Mouse (Mus musculus) liver, embryonic 16.5 days (tissue): ENCODE measurements around the gene Inpp5b. TPM values are rescaled to one million over a fixed set of nuclear protein-coding genes. Genes with fewer than 3 reads are reported as not detected.
A peak's percentile ranks its signal among the peaks of the same experiment; 100 is the strongest.

Source experiments
- ATAC-seq: fragments of 200-750 bp; cut with Nextera tagmentation; 2 replicates; pipeline ENCODE4 v1.8.0; 2017; ENCODE audit warnings: low read depth, mild to moderate bottlenecking, moderate number of reproducible peaks, moderate library complexity
- H3K27ac ChIP-seq: fragments of 300-500 bp; sonication (generic); 2 replicates; pipeline ENCODE4 v1.5.1; 2014; ENCODE audit warnings: mild to moderate bottlenecking, low read length
- H3K27me3 ChIP-seq: fragments of 300-500 bp; sonication (generic); 2 replicates; pipeline ENCODE4 v1.6.1; 2014; ENCODE audit warnings: low read depth, low read length, mixed read lengths; ENCODE audit not compliant: control insufficient read depth, insufficient read depth
- H3K36me3 ChIP-seq: fragments of 300-500 bp; sonication (generic); 2 replicates; pipeline ENCODE4 v1.6.1; 2014; ENCODE audit warnings: mild to moderate bottlenecking; ENCODE audit not compliant: control insufficient read depth, insufficient read depth
- H3K4me1 ChIP-seq: fragments of 300-500 bp; sonication (generic); 2 replicates; pipeline ENCODE4 v1.6.1; 2014; ENCODE audit warnings: low read depth, low read length, mixed read lengths; ENCODE audit not compliant: control insufficient read depth
- H3K4me2 ChIP-seq: fragments of 300-500 bp; sonication (generic); 2 replicates; pipeline ENCODE4 v1.6.1; 2014; ENCODE audit warnings: low read depth, low read length, mixed read lengths
- H3K4me3 ChIP-seq: fragments of 300-500 bp; sonication (generic); 2 replicates; pipeline ENCODE4 v1.5.1; 2014; ENCODE audit warnings: low read depth, mild to moderate bottlenecking, low read length
- H3K9ac ChIP-seq: fragments of 300-500 bp; sonication (generic); 2 replicates; pipeline ENCODE4 v1.6.1; 2014; ENCODE audit warnings: low read depth, low read length
- H3K9me3 ChIP-seq: fragments of 300-500 bp; sonication (generic); replicated peaks from 2 replicates; pipeline ENCODE4 v1.6.1; 2016; ENCODE audit warnings: low read length; ENCODE audit not compliant: control insufficient read depth
- WGBS: fragments of 180-500 bp; shearing (Covaris S2); extraction: QIAGEN DNeasy Blood & Tissue Kit; methylation state at CpG from one replicate; pipeline ENCODE4 v1.1.7; 2014; ENCODE audit not compliant: insufficient replicate concordance; 5-methylcytosine and 5-hydroxymethylcytosine counted together
- polyA plus RNA-seq: library from polyadenylated mRNA; unstranded; fragments of >200 nt; fragmentation: Nextera tagmentation; extraction: Ambion mirVana; gene quantifications from 2 replicates; pipeline ENCODE4 v1.2.1, GENCODE M21; 2015

Inpp5b gene
- polyA plus RNA-seq, 1 experiment from 2014 or later = 39.1 TPM

- no peak for ATAC-seq
- H3K36me3 ChIP-seq = peaks cover 81% of the 10 kb centered on the region
- no peak overlapping the region for H3K4me2 ChIP-seq
These were observed 50.5 kb downstream of the Inpp5b start for GRCm38 (mm10) chr4:124792114-124792513.

GRCm38 (mm10) chr4:124796141-124796540 lies 54.5 kb downstream of the Inpp5b start:
- H3K4me3 ChIP-seq = no peak overlapping the region
- no peak overlapping the region for H3K9ac ChIP-seq
- no peaks in the 10 kb centered on the region for H3K9me3 ChIP-seq
- H3K4me2 ChIP-seq = no peak overlapping the region
- no peak overlapping the region for H3K27ac ChIP-seq
- 88% methylated on average over 8 of the region's 8 CpGs for WGBS
- peaks cover 80% of the 10 kb centered on the region for H3K36me3 ChIP-seq
- no peaks in the 10 kb centered on the region for H3K27me3 ChIP-seq
- no peak for ATAC-seq
- no peaks in the 10 kb centered on the region for H3K4me1 ChIP-seq

More at GRCm38 (mm10) chr4:124792114-124792513, 50.5 kb downstream of the Inpp5b start:
- WGBS = 82% methylated on average over 8 of the region's 8 CpGs
- Histone ChIP-seq H3K4me3 (no peak overlapping the region), H3K9me3 (no peaks in the 10 kb centered on the region), H3K4me1 (no peaks in the 10 kb centered on the region), H3K27ac (no peak overlapping the region), H3K9ac (no peak overlapping the region), H3K27me3 (no peaks in the 10 kb centered on the region)

- ATAC-seq = no peak
- Histone ChIP-seq H3K27me3 (no peaks in the 10 kb centered on the region), H3K4me1 (peaks cover 4% of the 10 kb centered on the region), H3K4me3 (no peak overlapping the region), H3K9ac (no peak overlapping the region), H3K9me3 (no peaks in the 10 kb centered on the region), H3K4me2 (no peak overlapping the region), H3K27ac (no peak overlapping the region), H3K36me3 (peaks cover 72% of the 10 kb centered on the region)
- WGBS = 87% methylated on average over 2 of the region's 2 CpGs
These were observed 55.3 kb downstream of the Inpp5b start for GRCm38 (mm10) chr4:124796913-124797312.

- peaks cover 45% of the 10 kb centered on the region for H3K36me3 ChIP-seq
- H3K27ac ChIP-seq = peak within 1 kb of the TSS; percentile 98
- H3K9ac ChIP-seq = peak within 1 kb of the TSS; percentile 92
- no peaks in the 10 kb centered on the region for H3K9me3 ChIP-seq
- H3K27me3 ChIP-seq = no peaks in the 10 kb centered on the region
- ATAC-seq = peak; percentile 68
- H3K4me1 ChIP-seq = peaks cover 24% of the 10 kb centered on the region
- WGBS = 3% methylated on average over 21 of the region's 21 CpGs
- peak within 1 kb of the TSS; percentile 93 for H3K4me3 ChIP-seq
- H3K4me2 ChIP-seq = peak within 1 kb of the TSS; percentile 87
These were observed 60.1 kb downstream of the Inpp5b start, which contains the start of gene Mtf1 for GRCm38 (mm10) chr4:124801552-124802308. Gene Mtf1, plus strand, starts transcription at chr4:124802104.

GRCm38 (mm10) chr4:124802309-124803260 lies 60.9 kb downstream of the Inpp5b start:
- no peaks in the 10 kb centered on the region for H3K27me3 ChIP-seq
- H3K4me2 ChIP-seq = peak overlapping the region; percentile 87
- H3K36me3 ChIP-seq = peaks cover 40% of the 10 kb centered on the region
- no peaks in the 10 kb centered on the region for H3K9me3 ChIP-seq
- ATAC-seq = peak; percentile 100
- WGBS = under 1% methylated on average over 51 of the region's 53 CpGs
- peak overlapping the region; percentile 93 for H3K4me3 ChIP-seq
- H3K9ac ChIP-seq = peak overlapping the region; percentile 92
- H3K4me1 ChIP-seq = peaks cover 27% of the 10 kb centered on the region
- H3K27ac ChIP-seq = peak overlapping the region; percentile 98

- Histone ChIP-seq H3K9ac (peak overlapping the region; percentile 92), H3K27me3 (no peaks in the 10 kb centered on the region), H3K4me1 (peaks cover 34% of the 10 kb centered on the region), H3K36me3 (peaks cover 33% of the 10 kb centered on the region), H3K27ac (peak overlapping the region; percentile 98), H3K4me2 (peak overlapping the region; percentile 87), H3K9me3 (no peaks in the 10 kb centered on the region), H3K4me3 (peak overlapping the region; percentile 93)
- ATAC-seq = no peak
- 34% methylated on average over 6 of the region's 6 CpGs for WGBS
These were observed 61.8 kb downstream of the Inpp5b start for GRCm38 (mm10) chr4:124803406-124803805.

- Histone ChIP-seq H3K9ac (no peak overlapping the region), H3K4me1 (peaks cover 45% of the 10 kb centered on the region), H3K4me3 (no peak overlapping the region), H3K36me3 (peaks cover 18% of the 10 kb centered on the region), H3K27ac (peak overlapping the region; percentile 35; the same call in 1 of the 2 replicates), H3K27me3 (no peaks in the 10 kb centered on the region), H3K4me2 (no peak overlapping the region), H3K9me3 (no peaks in the 10 kb centered on the region)
- WGBS = 57% methylated on average over 5 of the region's 5 CpGs
- 0 out of 2 replicates have a peak, but pooled peaks have one; percentile 45 for ATAC-seq
These were observed 66.9 kb downstream of the Inpp5b start for GRCm38 (mm10) chr4:124808511-124808910.

GRCm38 (mm10) chr4:124809136-124809883 lies 67.7 kb downstream of the Inpp5b start:
- WGBS = 37% methylated on average over 9 of the region's 9 CpGs
- H3K9me3 ChIP-seq = no peaks in the 10 kb centered on the region
- H3K27ac ChIP-seq = no peak overlapping the region
- peaks cover 18% of the 10 kb centered on the region for H3K36me3 ChIP-seq
- no peak overlapping the region for H3K9ac ChIP-seq
- no peak overlapping the region for H3K4me3 ChIP-seq
- no peak overlapping the region for H3K4me2 ChIP-seq
- no peak for ATAC-seq
- no peaks in the 10 kb centered on the region for H3K27me3 ChIP-seq
- peaks cover 42% of the 10 kb centered on the region for H3K4me1 ChIP-seq
